8 mouse cellular contexts compared by ENCODE assay signal in genomic region chr1:128592961-128593501, GRCm38 (mm10). TPM values are rescaled to one million over a fixed set of nuclear protein-coding genes. Genes with fewer than 3 reads are reported as not detected.
A peak's percentile ranks its signal among the peaks of the same experiment; 100 is the strongest.
DNase-seq lines count a peak whose midpoint lies in the region; ATAC-seq and TF ChIP-seq lines count a peak whose summit lies in the region.

No protein-coding gene starts in this region.

- DNase-seq in urinary bladder, postnatal 14 days (ENCODE audit: low spot score), result peak; percentile 16
- DNase-seq in urinary bladder, postnatal 36 days (ENCODE audit: low spot score in 2 of 2), result no peak
- DNase-seq in layer of hippocampus, adult 8-10 months (ENCODE audit: low spot score in 2 of 2), result peak; percentile 69 to 78
- DNase-seq in lung, adult 2 months, result peak; percentile 44
- DNase-seq in cerebellum, postnatal 36 days, result no peak

- 1% methylated on average over 24 of the region's 24 CpGs for WGBS in heart, embryonic 15.5 days
- 2% methylated on average over 24 of the region's 24 CpGs for WGBS in lung, adult 2 months
- 1% methylated on average over 24 of the region's 24 CpGs for WGBS in neural tube, embryonic 15.5 days

- H3K4me3 ChIP-seq in embryonic fibroblast, embryonic 13.5 days (ENCODE audit: insufficient read depth, low read length), result peak overlapping the region; percentile 26
- peak overlapping the region; percentile 64 for H3K4me3 ChIP-seq in heart, embryonic 15.5 days
- peak overlapping the region; percentile 75 for H3K4me3 ChIP-seq in lung, adult 2 months (replicated peaks; ENCODE audit: extremely low read depth, low read depth, low read length)
- H3K4me3 ChIP-seq in neural tube, embryonic 15.5 days (replicated peaks), result peak overlapping the region; percentile 60

- peak; percentile 60 for ATAC-seq in heart, embryonic 15.5 days (replicated peaks; ENCODE audit: insufficient number of reproducible peaks, insufficient read depth, low FRiP score, low read depth)
- ATAC-seq in neural tube, embryonic 15.5 days (ENCODE audit: low FRiP score), result peak; percentile 48

- peaks cover 47% of the 10 kb centered on the region for H3K27me3 ChIP-seq in heart, embryonic 15.5 days
- H3K27me3 ChIP-seq in neural tube, embryonic 15.5 days (replicated peaks), result peaks cover 16% of the 10 kb centered on the region; the same call in 1 of the 2 replicates

- no peak overlapping the region for H3K27ac ChIP-seq in embryonic fibroblast, embryonic 13.5 days (ENCODE audit: insufficient read depth, low read length)
- no peak overlapping the region for H3K27ac ChIP-seq in heart, embryonic 15.5 days
- peak overlapping the region; percentile 72 for H3K27ac ChIP-seq in neural tube, embryonic 15.5 days (replicated peaks)

- H3K9ac ChIP-seq in heart, embryonic 15.5 days, result peak overlapping the region; percentile 56
- H3K9ac ChIP-seq in neural tube, embryonic 15.5 days (replicated peaks), result peak overlapping the region; percentile 28

- no peaks in the 10 kb centered on the region for H3K4me1 ChIP-seq in embryonic fibroblast, embryonic 13.5 days (ENCODE audit: control insufficient read depth, insufficient read depth, low read length)
- H3K4me1 ChIP-seq in heart, embryonic 15.5 days (replicated peaks), result peaks cover 39% of the 10 kb centered on the region
- peaks cover 11% of the 10 kb centered on the region for H3K4me1 ChIP-seq in lung, adult 2 months (ENCODE audit: control insufficient read depth, insufficient read depth, low read length)
- peaks cover 49% of the 10 kb centered on the region for H3K4me1 ChIP-seq in neural tube, embryonic 15.5 days

- no peak for TF ChIP-seq POLR2A in embryonic fibroblast, embryonic 13.5 days (IDR thresholded peaks at IDR 0.05; ENCODE audit: low read depth, low read length)
- TF ChIP-seq POLR2A in lung, adult 2 months (IDR thresholded peaks at IDR 0.05; ENCODE audit: borderline replicate concordance, extremely low read depth, low read depth, low read length), result 0 out of 2 replicates have a peak, but pooled peaks have one; percentile 9

- TF ChIP-seq CTCF in embryonic fibroblast, embryonic 13.5 days (IDR thresholded peaks at IDR 0.05; ENCODE audit: borderline replicate concordance, insufficient read depth, low read length), result no peak
- no peak for TF ChIP-seq CTCF in lung, adult 2 months (IDR thresholded peaks at IDR 0.05; ENCODE audit: insufficient read depth, low read length)

- H3K4me2 ChIP-seq in heart, embryonic 15.5 days, result peak overlapping the region; percentile 95
- peak overlapping the region; percentile 96 for H3K4me2 ChIP-seq in neural tube, embryonic 15.5 days

- no peaks in the 10 kb centered on the region for H3K9me3 ChIP-seq in heart, embryonic 15.5 days (replicated peaks)
- H3K9me3 ChIP-seq in neural tube, embryonic 15.5 days (replicated peaks), result no peaks in the 10 kb centered on the region

- no peaks in the 10 kb centered on the region for H3K36me3 ChIP-seq in heart, embryonic 15.5 days
- H3K36me3 ChIP-seq in neural tube, embryonic 15.5 days, result no peaks in the 10 kb centered on the region

RNA-seq across cellular contexts. Expression of gene Cxcr4, which starts 0.9 kb away (rescaled TPM):
- polyA plus RNA-seq in embryonic fibroblast, embryonic 13.5 days (2011; ENCODE audit: insufficient read length, low read depth, missing spikeins), result 0.84 TPM in 1 of 2 replicates, not detected in the other
- 2.2 and 3.5 TPM in 2 replicates for polyA plus RNA-seq in heart, embryonic 15.5 days (2015; fragmentation: Nextera tagmentation; extraction: Ambion mirVana)
- 1 to 10 TPM; 2.8 to 6.0 (median 5.6) TPM for total RNA-seq in layer of hippocampus, adult 8-10 months (2022)
- polyA plus RNA-seq in lung, adult 2 months (2012; rRNA removed), result 163 and 178 TPM in 2 replicates
- polyA plus RNA-seq in neural tube, embryonic 15.5 days (2015; fragmentation: Nextera tagmentation; extraction: Ambion mirVana), result 4.2 and 5.5 TPM in 2 replicates

Comparison
In these comparisons a context has a peak if more than half of its experiments do, and no peak if none do; other contexts are left out.
1. DNase-seq: peak in urinary bladder, postnatal 14 days (single experiment), layer of hippocampus, adult 8-10 months (2 of 2) and lung, adult 2 months (single experiment); none in urinary bladder, postnatal 36 days (0 of 2) and cerebellum, postnatal 36 days (0 of 2).
2. RNA of gene Cxcr4, which starts 0.9 kb away (polyA plus RNA-seq): 163 to 178 TPM in lung, adult 2 months; 4.2 to 5.5 TPM in neural tube, embryonic 15.5 days, 2.2 to 3.5 TPM in heart, embryonic 15.5 days and 0.84 TPM in embryonic fibroblast, embryonic 13.5 days; every median in the first group is over 10 times any median in the second.
3. Peak in every context shown above with its lines, with median percentiles within 50 percentile points of each other: H3K4me3 ChIP-seq.